Mouse (Mus musculus): ENCODE results near the gene Slc45a2.

- TF ChIP-seq CTCF (IDR thresholded peaks at IDR 0.05; ENCODE audit: extremely low read depth, insufficient read length, insufficient replicate concordance, low read depth, low read length) = no peak
- no peak for TF ChIP-seq POLR2A (IDR thresholded peaks at IDR 0.05; ENCODE audit: low read depth, low read length)
These were observed 62.4 kb downstream of the Slc45a2 start for GRCm38 (mm10) chr15:11062903-11063302.

All from small intestine, adult 2 months (tissue).